Mouse (Mus musculus) cortical plate, adult 2 months (tissue): ENCODE results near the gene Cygb.
"Not testable (repeated sequence)": the region's sequence is repeated elsewhere in the genome, so short reads cannot be mapped to it uniquely, and the experiment has no call there.

Experiments
- CTCF ChIP-seq: fragments of 200-500 bp; IDR thresholded peaks from 2 replicates; pipeline ENCODE4 v1.5.1; 2011; ENCODE audit warnings: mild to moderate bottlenecking, control low read depth, low read length; ENCODE audit not compliant: insufficient read depth; ENCODE audit errors: extremely low read depth
- POLR2A ChIP-seq: fragments of 200-500 bp; IDR thresholded peaks from 2 replicates; pipeline ENCODE4 v1.6.1; 2011; ENCODE audit warnings: mild to moderate bottlenecking, low read length, control low read depth; ENCODE audit not compliant: insufficient read depth; ENCODE audit errors: extremely low read depth

GRCm38 (mm10) chr11:116667012-116667411 is 12.9 kb upstream of the Cygb start:
- not testable (repeated sequence) for TF ChIP-seq POLR2A, CTCF
